8 mouse cellular contexts compared by ENCODE assay signal in the genomic region with DNA sequence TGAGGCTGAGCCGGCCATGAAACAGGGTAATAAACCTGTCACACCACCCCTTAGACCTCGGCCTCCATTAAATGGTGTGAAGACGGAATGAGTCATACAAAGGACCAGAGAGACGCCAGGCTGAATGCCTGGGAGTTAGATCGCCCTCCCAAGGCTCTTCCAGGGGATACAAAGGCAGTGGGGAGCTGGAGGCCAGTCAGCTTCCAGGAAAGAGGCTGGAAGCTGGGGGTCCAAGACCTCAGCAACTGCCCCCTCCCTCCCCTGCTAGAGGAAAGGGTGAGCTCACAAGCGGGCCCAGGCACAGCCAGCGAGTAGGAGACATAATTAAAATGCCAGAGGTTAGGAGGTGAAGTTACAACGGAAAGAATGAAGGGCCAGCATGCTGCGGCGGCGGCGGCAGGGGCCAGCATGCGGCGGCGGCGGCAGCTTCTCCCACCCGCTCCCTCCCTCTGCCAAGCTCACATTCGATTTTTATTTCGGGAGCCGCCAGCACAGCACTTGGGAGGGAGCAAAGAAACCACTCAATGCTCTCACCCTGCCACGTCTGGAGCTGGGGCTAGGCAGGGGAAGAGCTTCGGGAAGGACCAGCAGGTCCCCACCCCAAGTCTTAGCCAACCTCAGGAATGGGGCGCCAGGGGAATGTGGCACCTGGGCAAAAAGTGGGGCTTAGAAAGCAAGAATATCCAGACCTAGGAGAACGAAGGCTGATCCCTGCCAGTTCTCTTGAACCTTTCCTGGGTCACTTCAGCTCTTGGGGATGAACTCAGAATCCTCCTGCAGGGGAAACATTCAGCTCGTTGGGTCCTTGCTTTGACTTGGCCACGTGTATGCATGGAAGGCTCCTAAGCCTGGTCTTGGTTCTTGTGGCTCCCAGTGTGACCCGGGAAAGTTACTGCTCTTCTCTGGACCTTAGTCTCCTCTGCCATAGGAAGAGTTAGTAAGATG. TPM values are rescaled to one million over a fixed set of nuclear protein-coding genes. Genes with fewer than 3 reads are reported as not detected.
A peak's percentile ranks its signal among the peaks of the same experiment; 100 is the strongest.
DNase-seq lines count a peak whose midpoint lies in the region; ATAC-seq and TF ChIP-seq lines count a peak whose summit lies in the region.

No protein-coding gene starts in this region.

- peaks cover 64% of the 10 kb centered on the region for H3K27me3 ChIP-seq in embryonic facial prominence, embryonic 10.5 days (replicated peaks; ENCODE audit: low read depth, poor library complexity, severe bottlenecking)
- H3K27me3 ChIP-seq in hindbrain, embryonic 10.5 days (ENCODE audit: insufficient read depth, poor library complexity, severe bottlenecking), result peaks cover 80% of the 10 kb centered on the region
- H3K27me3 ChIP-seq in midbrain, postnatal 0 days (ENCODE audit: insufficient read depth, low read length), result peaks cover 30% of the 10 kb centered on the region

- peak; percentile 11 to 30 for DNase-seq in left cerebral cortex, postnatal 25 days (ENCODE audit: low spot score in 2 of 2)
- DNase-seq in left cerebral cortex, adult 9 months (ENCODE audit: low spot score in 2 of 2), result no peak
- peak; percentile 81 for DNase-seq in embryonic facial prominence, embryonic 10.5 days (ENCODE audit: low spot score)
- DNase-seq in hindbrain, embryonic 10.5 days (ENCODE audit: low spot score), result peak; percentile 70
- DNase-seq in midbrain, postnatal 0 days (ENCODE audit: low spot score), result peak; percentile 9
- DNase-seq in spleen, postnatal 10 days (ENCODE audit: low spot score in 2 of 2), result no peak
- DNase-seq in cerebellum, adult 11 months, result no peak
- DNase-seq in adrenal gland, postnatal 36 days, result no peak

- peak overlapping the region; percentile 42 for H3K4me2 ChIP-seq in midbrain, postnatal 0 days (ENCODE audit: low read depth, low read length, poor library complexity, severe bottlenecking)

- TF ChIP-seq CTCF in midbrain, postnatal 0 days (IDR thresholded peaks at IDR 0.05), result no peak

- WGBS in embryonic facial prominence, embryonic 10.5 days, result 3% methylated on average over 27 of the region's 27 CpGs
- 4% methylated on average over 27 of the region's 27 CpGs for WGBS in hindbrain, embryonic 10.5 days
- WGBS in midbrain, postnatal 0 days, result 4% methylated on average over 27 of the region's 27 CpGs

- no peak for ATAC-seq in midbrain, postnatal 0 days (ENCODE audit: low FRiP score)

- peaks cover 61% of the 10 kb centered on the region for H3K4me1 ChIP-seq in embryonic facial prominence, embryonic 10.5 days
- H3K4me1 ChIP-seq in hindbrain, embryonic 10.5 days (replicated peaks), result peaks cover 45% of the 10 kb centered on the region
- H3K4me1 ChIP-seq in midbrain, postnatal 0 days (ENCODE audit: insufficient read depth, low read length), result no peaks in the 10 kb centered on the region

- intact Hi-C loops in left cerebral cortex, postnatal 25 days (cut with DNase I), result no loop called here

- no peaks in the 10 kb centered on the region for H3K9me3 ChIP-seq in embryonic facial prominence, embryonic 10.5 days
- H3K9me3 ChIP-seq in hindbrain, embryonic 10.5 days, result no peaks in the 10 kb centered on the region
- H3K9me3 ChIP-seq in midbrain, postnatal 0 days (ENCODE audit: low read length), result no peaks in the 10 kb centered on the region

- peak overlapping the region; percentile 95 for H3K27ac ChIP-seq in embryonic facial prominence, embryonic 10.5 days (replicated peaks)
- peak overlapping the region; percentile 86 for H3K27ac ChIP-seq in hindbrain, embryonic 10.5 days
- H3K27ac ChIP-seq in midbrain, postnatal 0 days (ENCODE audit: low read depth, low read length), result no peak overlapping the region

- peak overlapping the region; percentile 47 for H3K4me3 ChIP-seq in embryonic facial prominence, embryonic 10.5 days
- peak overlapping the region; percentile 46 for H3K4me3 ChIP-seq in hindbrain, embryonic 10.5 days
- H3K4me3 ChIP-seq in midbrain, postnatal 0 days (ENCODE audit: low read depth, low read length), result peak overlapping the region; percentile 14; the same call in 1 of the 2 replicates

- H3K36me3 ChIP-seq in embryonic facial prominence, embryonic 10.5 days (replicated peaks), result no peaks in the 10 kb centered on the region
- H3K36me3 ChIP-seq in hindbrain, embryonic 10.5 days, result no peaks in the 10 kb centered on the region
- no peaks in the 10 kb centered on the region for H3K36me3 ChIP-seq in midbrain, postnatal 0 days (ENCODE audit: insufficient read depth, low read length)

- 0 out of 2 replicates have a peak overlapping the region, but pooled peaks have one; percentile 19 for H3K9ac ChIP-seq in midbrain, postnatal 0 days (replicated peaks; ENCODE audit: low read length, poor library complexity, severe bottlenecking)

RNA-seq across cellular contexts. Expression of gene Col1a1, which starts 54.9 kb away (rescaled TPM):
- total RNA-seq in left cerebral cortex, postnatal 25 days (2021), result 10 to 100 TPM; 22.8 to 31.9 TPM
- polyA plus RNA-seq in embryonic facial prominence, embryonic 10.5 days (2016; fragmentation: Nextera tagmentation; extraction: Ambion mirVana), result 61.5 and 88.8 TPM in 2 replicates
- 98.1 and 193 TPM in 2 replicates for polyA plus RNA-seq in hindbrain, embryonic 10.5 days (2016; fragmentation: Nextera tagmentation; extraction: Ambion mirVana)
- 44.7 and 50.3 TPM in 2 replicates for total RNA-seq in midbrain, postnatal 0 days (2014; rRNA removed)
- 65.4 and 67.5 TPM in 2 replicates for polyA plus RNA-seq in midbrain, postnatal 0 days (2015; fragmentation: Nextera tagmentation; extraction: Ambion mirVana)
- 100 to 1,000 TPM; 111 to 222 TPM for total RNA-seq in adrenal gland, postnatal 36 days (2021)

Comparison
In these comparisons a context has a peak if more than half of its experiments do, and no peak if none do; other contexts are left out.
1. DNase-seq: peak in left cerebral cortex, postnatal 25 days (2 of 2), embryonic facial prominence, embryonic 10.5 days (single experiment), hindbrain, embryonic 10.5 days (single experiment) and midbrain, postnatal 0 days (single experiment); none in left cerebral cortex, adult 9 months (0 of 2), spleen, postnatal 10 days (0 of 2), cerebellum, adult 11 months (single experiment) and adrenal gland, postnatal 36 days (0 of 2).
2. Peak in every context shown above with its lines, with median percentiles within 50 percentile points of each other: H3K4me3 ChIP-seq.